Mouse (Mus musculus): ENCODE data around the gene Pop4. TPM values are rescaled to one million over a fixed set of nuclear protein-coding genes. Genes with fewer than 3 reads are reported as not detected.
A peak's percentile ranks its signal among the peaks of the same experiment; 100 is the strongest.

Pop4 gene
- polyA plus RNA-seq, 1 experiment from 2014 or later = 96.3 TPM

DNA sequence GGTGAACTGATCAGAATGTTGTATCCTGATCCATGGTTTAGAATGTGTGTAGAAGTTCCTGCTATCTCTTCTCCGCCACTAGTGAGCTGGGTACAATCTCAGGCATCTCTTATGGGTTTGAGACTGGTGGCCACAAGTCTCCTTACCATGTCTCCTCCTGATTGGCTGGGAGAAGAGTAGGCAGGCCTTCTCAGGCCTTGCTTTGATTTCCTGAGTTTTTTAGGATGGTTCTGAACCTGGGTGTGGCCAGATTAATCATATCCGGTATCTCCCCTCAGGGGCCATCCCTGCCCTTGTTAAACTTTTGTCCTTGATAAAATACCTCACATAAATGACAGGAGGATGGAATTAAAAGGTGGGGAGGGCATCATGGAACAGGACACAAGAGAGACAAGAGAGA lies 11.6 kb downstream of the Pop4 start:
- no peak for ATAC-seq (ENCODE audit: insufficient number of reproducible peaks, low FRiP score, low TSS enrichment, low read depth)
- no peak for DNase-seq (ENCODE audit: low spot score)
- H3K9me3 ChIP-seq (ENCODE audit: control insufficient read depth, low read length) = no peaks in the 10 kb centered on the region
- H3K36me3 ChIP-seq (ENCODE audit: control insufficient read depth, insufficient read depth, low read length) = peaks cover 9% of the 10 kb centered on the region; the same call in 1 of the 2 replicates
- H3K27ac ChIP-seq (replicated peaks; ENCODE audit: low read depth, low read length) = no peak overlapping the region
- H3K4me3 ChIP-seq (ENCODE audit: low read depth, low read length) = no peak overlapping the region
- H3K27me3 ChIP-seq (ENCODE audit: control insufficient read depth, insufficient read depth, low read length) = no peaks in the 10 kb centered on the region
- H3K4me2 ChIP-seq (ENCODE audit: low read depth, severe bottlenecking) = no peak overlapping the region
- WGBS = 93% methylated on average over 2 of the region's 2 CpGs
- H3K4me1 ChIP-seq (ENCODE audit: control insufficient read depth, insufficient read depth, low read length) = no peaks in the 10 kb centered on the region
- no peak overlapping the region for H3K9ac ChIP-seq (ENCODE audit: low read length)

DNA sequence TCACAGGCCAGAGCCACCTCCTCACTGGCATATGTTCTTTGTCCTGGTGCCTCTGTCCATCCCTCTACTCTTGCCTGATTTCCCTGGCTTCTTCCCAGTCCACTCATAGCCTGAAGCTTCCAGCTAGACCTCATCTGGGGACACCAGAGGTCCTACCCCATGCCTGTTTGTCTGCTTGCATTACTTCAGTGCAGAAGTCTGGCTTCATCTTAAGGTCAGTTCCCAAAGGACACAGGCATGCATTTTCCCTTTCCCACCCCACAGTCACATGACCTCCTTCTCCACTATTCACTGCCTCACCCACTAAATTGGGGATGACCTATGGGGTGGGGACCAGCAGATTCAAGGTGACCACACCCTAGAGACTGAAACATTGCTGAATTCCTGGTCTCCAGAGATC lies 17.8 kb downstream of the Pop4 start:
- no peaks in the 10 kb centered on the region for H3K36me3 ChIP-seq (ENCODE audit: control insufficient read depth, insufficient read depth, low read length)
- no peak for DNase-seq (ENCODE audit: low spot score)
- H3K4me1 ChIP-seq (ENCODE audit: control insufficient read depth, insufficient read depth, low read length) = no peaks in the 10 kb centered on the region
- no peaks in the 10 kb centered on the region for H3K9me3 ChIP-seq (ENCODE audit: control insufficient read depth, low read length)
- no peak overlapping the region for H3K4me2 ChIP-seq (ENCODE audit: low read depth, severe bottlenecking)
- no peak overlapping the region for H3K4me3 ChIP-seq (ENCODE audit: low read depth, low read length)
- no peak overlapping the region for H3K27ac ChIP-seq (replicated peaks; ENCODE audit: low read depth, low read length)
- H3K27me3 ChIP-seq (ENCODE audit: control insufficient read depth, insufficient read depth, low read length) = no peaks in the 10 kb centered on the region
- ATAC-seq (ENCODE audit: insufficient number of reproducible peaks, low FRiP score, low TSS enrichment, low read depth) = no peak
- no peak overlapping the region for H3K9ac ChIP-seq (ENCODE audit: low read length)

DNA sequence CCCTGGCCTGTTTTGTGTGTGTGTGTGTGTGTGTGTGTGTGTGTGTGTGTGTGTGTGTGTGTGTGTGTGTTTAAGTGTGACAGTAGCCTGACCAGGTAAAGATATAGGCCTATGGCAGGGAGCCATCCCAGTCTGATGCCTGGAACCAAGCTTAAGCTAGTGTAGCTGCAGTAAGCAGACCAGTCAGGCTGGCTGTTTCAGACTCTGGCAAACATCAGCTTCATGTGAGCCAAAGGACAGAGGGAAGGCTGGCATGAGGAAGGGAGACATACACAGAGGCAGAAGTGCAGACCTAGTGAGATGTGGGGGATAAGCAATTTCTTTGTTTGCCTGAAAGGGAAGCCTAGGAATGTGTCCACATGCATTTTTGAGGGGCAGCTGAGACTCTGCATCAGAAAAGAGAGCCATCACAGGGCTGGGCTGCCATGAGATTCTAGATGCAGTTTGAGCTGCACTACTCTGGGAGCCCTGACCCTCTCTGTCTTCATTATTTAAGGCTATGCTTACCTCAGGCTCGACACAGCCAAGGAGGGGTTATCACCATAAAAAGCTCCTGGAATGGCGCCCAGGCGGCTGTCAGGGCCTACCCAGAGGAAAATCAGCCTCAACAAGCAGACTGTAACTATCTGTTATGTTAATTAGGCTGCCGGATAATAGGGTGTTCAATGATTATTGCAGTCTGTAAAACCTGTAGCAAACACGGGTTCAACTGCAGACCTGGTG lies 19.6 kb downstream of the Pop4 start:
- H3K4me2 ChIP-seq (ENCODE audit: low read depth, severe bottlenecking) = no peak overlapping the region
- no peaks in the 10 kb centered on the region for H3K36me3 ChIP-seq (ENCODE audit: control insufficient read depth, insufficient read depth, low read length)
- H3K4me1 ChIP-seq (ENCODE audit: control insufficient read depth, insufficient read depth, low read length) = no peaks in the 10 kb centered on the region
- 25% methylated on average over 5 of the region's 5 CpGs for WGBS
- H3K9me3 ChIP-seq (ENCODE audit: control insufficient read depth, low read length) = no peaks in the 10 kb centered on the region
- DNase-seq (ENCODE audit: low spot score) (no peak), ATAC-seq (ENCODE audit: insufficient number of reproducible peaks, low FRiP score, low TSS enrichment, low read depth) (no peak)
- no peaks in the 10 kb centered on the region for H3K27me3 ChIP-seq (ENCODE audit: control insufficient read depth, insufficient read depth, low read length)
- no peak overlapping the region for H3K9ac ChIP-seq (ENCODE audit: low read length)
- no peak overlapping the region for H3K4me3 ChIP-seq (ENCODE audit: low read depth, low read length)
- H3K27ac ChIP-seq (replicated peaks; ENCODE audit: low read depth, low read length) = no peak overlapping the region

DNA sequence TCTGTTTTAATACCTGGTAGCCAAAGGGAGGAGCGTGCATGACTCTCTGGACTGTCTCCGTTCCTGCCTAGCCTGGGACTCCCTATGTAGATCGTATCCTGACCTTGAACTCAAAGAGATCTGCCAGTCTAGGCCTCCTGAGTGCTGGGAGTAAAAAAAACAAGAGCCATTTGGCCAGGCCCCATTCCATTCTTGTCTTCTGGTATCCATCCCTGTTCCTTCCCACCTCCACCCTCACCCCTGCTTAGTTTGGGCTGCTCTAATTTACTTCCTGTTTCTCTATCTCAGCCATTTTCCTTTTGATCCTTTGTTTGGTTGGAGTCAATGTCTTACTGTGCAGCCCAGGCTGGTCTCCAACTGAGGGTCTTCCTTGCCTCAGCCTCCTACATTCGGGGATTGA lies 28.8 kb downstream of the Pop4 start:
- H3K4me2 ChIP-seq (ENCODE audit: low read depth, severe bottlenecking) = no peak overlapping the region
- 82% methylated on average over 4 of the region's 4 CpGs for WGBS
- no peaks in the 10 kb centered on the region for H3K9me3 ChIP-seq (ENCODE audit: control insufficient read depth, low read length)
- H3K4me1 ChIP-seq (ENCODE audit: control insufficient read depth, insufficient read depth, low read length) = no peaks in the 10 kb centered on the region
- H3K9ac ChIP-seq (ENCODE audit: low read length) = no peak overlapping the region
- no peaks in the 10 kb centered on the region for H3K36me3 ChIP-seq (ENCODE audit: control insufficient read depth, insufficient read depth, low read length)
- H3K27ac ChIP-seq (replicated peaks; ENCODE audit: low read depth, low read length) = no peak overlapping the region
- no peaks in the 10 kb centered on the region for H3K27me3 ChIP-seq (ENCODE audit: control insufficient read depth, insufficient read depth, low read length)
- no peak for DNase-seq (ENCODE audit: low spot score)
- no peak overlapping the region for H3K4me3 ChIP-seq (ENCODE audit: low read depth, low read length)
- ATAC-seq (ENCODE audit: insufficient number of reproducible peaks, low FRiP score, low TSS enrichment, low read depth) = no peak

DNA sequence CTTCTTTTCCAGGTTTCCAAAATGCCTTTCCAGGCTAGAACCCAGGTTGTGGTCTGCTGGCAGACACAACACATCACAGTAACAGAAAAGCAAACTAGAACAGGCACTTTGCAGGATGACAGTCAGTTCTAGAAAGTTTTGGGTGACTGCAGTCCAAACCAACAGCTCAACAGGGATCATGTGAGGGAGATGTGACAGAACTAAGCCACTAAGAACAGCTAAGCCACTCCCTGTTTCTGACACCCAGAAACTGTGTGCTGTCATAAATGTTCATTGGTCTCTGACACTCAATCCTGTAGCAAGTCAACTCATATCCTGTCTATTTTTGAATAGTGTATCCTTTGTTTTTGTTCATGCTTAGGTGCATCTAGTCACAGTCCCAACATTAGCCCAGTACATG lies 34.1 kb downstream of the Pop4 start:
- no peak overlapping the region for H3K9ac ChIP-seq (ENCODE audit: low read length)
- no peak overlapping the region for H3K4me3 ChIP-seq (ENCODE audit: low read depth, low read length)
- no peaks in the 10 kb centered on the region for H3K36me3 ChIP-seq (ENCODE audit: control insufficient read depth, insufficient read depth, low read length)
- no peaks in the 10 kb centered on the region for H3K9me3 ChIP-seq (ENCODE audit: control insufficient read depth, low read length)
- no peak for ATAC-seq (ENCODE audit: insufficient number of reproducible peaks, low FRiP score, low TSS enrichment, low read depth)
- H3K4me2 ChIP-seq (ENCODE audit: low read depth, severe bottlenecking) = no peak overlapping the region
- H3K27ac ChIP-seq (replicated peaks; ENCODE audit: low read depth, low read length) = no peak overlapping the region
- H3K27me3 ChIP-seq (ENCODE audit: control insufficient read depth, insufficient read depth, low read length) = no peaks in the 10 kb centered on the region
- no peak for DNase-seq (ENCODE audit: low spot score)
- no peaks in the 10 kb centered on the region for H3K4me1 ChIP-seq (ENCODE audit: control insufficient read depth, insufficient read depth, low read length)

DNA sequence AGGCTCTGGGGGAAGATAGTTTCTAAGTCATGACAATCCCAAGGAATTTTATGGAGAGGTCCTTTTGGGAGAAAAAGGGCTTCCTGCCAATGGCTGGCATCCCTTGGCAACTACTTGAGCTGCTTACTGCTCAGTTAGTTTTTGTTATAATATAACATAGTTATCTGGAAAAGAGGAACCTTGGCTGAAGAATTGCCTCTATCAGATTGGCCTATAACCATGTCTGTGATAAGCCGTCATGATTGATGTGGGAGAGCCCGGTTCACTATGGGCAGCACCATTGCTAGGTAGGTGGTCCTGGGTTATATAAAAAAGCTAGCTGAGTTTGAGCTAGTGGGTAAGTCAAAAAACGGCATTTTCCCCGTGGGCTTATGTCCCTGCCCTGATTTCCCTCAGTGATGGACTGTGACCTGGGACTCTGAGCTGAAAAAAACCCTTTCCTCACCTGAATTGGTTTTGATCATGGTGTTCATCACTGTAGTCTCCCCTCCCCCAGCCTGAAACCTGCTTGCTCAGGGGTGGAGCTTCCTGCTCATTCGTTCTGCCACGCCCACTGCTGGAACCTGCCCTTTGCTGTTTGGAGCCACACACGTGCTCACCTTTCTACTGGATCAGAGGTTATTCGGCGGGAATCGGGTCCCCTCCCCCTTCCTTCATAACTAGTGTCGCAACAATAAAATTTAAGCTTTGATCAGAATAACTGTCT lies 34.7 kb downstream of the Pop4 start:
- H3K27me3 ChIP-seq (ENCODE audit: control insufficient read depth, insufficient read depth, low read length) = no peaks in the 10 kb centered on the region
- WGBS = 42% methylated on average over 11 of the region's 11 CpGs
- H3K9ac ChIP-seq (ENCODE audit: low read length) = no peak overlapping the region
- no peak overlapping the region for H3K27ac ChIP-seq (replicated peaks; ENCODE audit: low read depth, low read length)
- H3K9me3 ChIP-seq (ENCODE audit: control insufficient read depth, low read length) = no peaks in the 10 kb centered on the region
- DNase-seq (ENCODE audit: low spot score) (no peak), ATAC-seq (ENCODE audit: insufficient number of reproducible peaks, low FRiP score, low TSS enrichment, low read depth) (no peak)
- no peaks in the 10 kb centered on the region for H3K4me1 ChIP-seq (ENCODE audit: control insufficient read depth, insufficient read depth, low read length)
- H3K36me3 ChIP-seq (ENCODE audit: control insufficient read depth, insufficient read depth, low read length) = no peaks in the 10 kb centered on the region
- H3K4me2 ChIP-seq (ENCODE audit: low read depth, severe bottlenecking) = no peak overlapping the region
- no peak overlapping the region for H3K4me3 ChIP-seq (ENCODE audit: low read depth, low read length)

DNA sequence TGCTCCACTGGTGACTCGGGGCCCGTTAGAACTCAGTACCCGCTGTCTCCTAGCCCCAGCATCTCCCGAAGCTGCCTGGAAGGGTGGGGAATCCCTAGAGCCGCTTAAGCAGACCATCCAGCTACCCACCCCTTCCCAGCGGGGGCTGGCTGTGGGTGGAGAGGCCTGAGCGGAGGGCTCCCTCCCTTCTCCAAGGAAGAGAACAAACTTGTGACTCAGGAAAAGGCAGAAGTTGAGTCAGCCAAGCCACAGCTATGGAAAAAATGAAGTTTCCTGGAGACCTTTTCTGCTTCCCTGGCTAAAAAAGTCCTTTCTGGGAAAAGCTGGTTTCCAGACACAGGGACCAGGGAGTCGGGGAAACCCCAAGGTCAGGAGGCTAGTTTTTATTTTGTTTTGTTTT lies 40.9 kb downstream of the Pop4 start:
- Histone ChIP-seq H3K27ac (replicated peaks; ENCODE audit: low read depth, low read length) (no peak overlapping the region), H3K4me2 (ENCODE audit: low read depth, severe bottlenecking) (no peak overlapping the region), H3K27me3 (ENCODE audit: control insufficient read depth, insufficient read depth, low read length) (0 out of 2 replicates have a peak, but pooled peaks cover 2% of the 10 kb centered on the region), H3K9ac (ENCODE audit: low read length) (no peak overlapping the region), H3K36me3 (ENCODE audit: control insufficient read depth, insufficient read depth, low read length) (no peaks in the 10 kb centered on the region), H3K9me3 (ENCODE audit: control insufficient read depth, low read length) (no peaks in the 10 kb centered on the region), H3K4me1 (ENCODE audit: control insufficient read depth, insufficient read depth, low read length) (0 out of 2 replicates have a peak, but pooled peaks cover 2% of the 10 kb centered on the region), H3K4me3 (ENCODE audit: low read depth, low read length) (no peak overlapping the region)
- ATAC-seq (ENCODE audit: insufficient number of reproducible peaks, low FRiP score, low TSS enrichment, low read depth) (no peak), DNase-seq (ENCODE audit: low spot score) (no peak)
- 23% methylated on average over 8 of the region's 8 CpGs for WGBS

DNA sequence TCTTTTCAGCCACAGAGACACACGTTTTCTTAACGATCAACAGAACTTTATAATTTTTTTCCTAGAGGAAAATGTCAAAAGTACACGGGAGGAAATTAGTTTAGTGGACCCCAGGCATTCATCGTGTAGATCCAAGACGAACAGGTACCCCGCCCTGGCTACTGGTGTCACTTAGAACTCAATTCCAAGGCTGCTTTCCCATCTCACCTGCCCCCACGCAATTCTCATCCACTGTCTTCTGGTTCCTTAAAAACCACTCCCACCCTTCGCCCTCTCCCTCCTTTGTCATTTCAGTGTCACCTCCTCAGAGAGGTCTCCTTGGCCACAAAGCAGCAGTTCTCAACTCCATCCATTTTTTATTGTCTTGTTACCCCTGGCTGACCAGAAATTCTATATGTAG lies 42.9 kb downstream of the Pop4 start:
- Histone ChIP-seq H3K9me3 (ENCODE audit: control insufficient read depth, low read length) (no peaks in the 10 kb centered on the region), H3K27me3 (ENCODE audit: control insufficient read depth, insufficient read depth, low read length) (0 out of 2 replicates have a peak, but pooled peaks cover 2% of the 10 kb centered on the region), H3K4me2 (ENCODE audit: low read depth, severe bottlenecking) (peak overlapping the region; percentile 61), H3K27ac (replicated peaks; ENCODE audit: low read depth, low read length) (no peak overlapping the region), H3K4me1 (ENCODE audit: control insufficient read depth, insufficient read depth, low read length) (0 out of 2 replicates have a peak, but pooled peaks cover 4% of the 10 kb centered on the region), H3K4me3 (ENCODE audit: low read depth, low read length) (peak overlapping the region; percentile 47), H3K9ac (ENCODE audit: low read length) (no peak overlapping the region), H3K36me3 (ENCODE audit: control insufficient read depth, insufficient read depth, low read length) (no peaks in the 10 kb centered on the region)
- DNase-seq (ENCODE audit: low spot score) (no peak), ATAC-seq (ENCODE audit: insufficient number of reproducible peaks, low FRiP score, low TSS enrichment, low read depth) (no peak)
- 17% methylated on average over 8 of the region's 8 CpGs for WGBS
